Mouse (Mus musculus): ENCODE data around the gene Skap2.

The Skap2 gene

GRCm38 (mm10) chr6:52005616-52005962 is 6.8 kb downstream of the Skap2 start:
- no peak for DNase-seq (ENCODE audit: low spot score in 2 of 2)

- no peak for DNase-seq (ENCODE audit: low spot score in 2 of 2)
Measured at GRCm38 (mm10) chr6:52004995-52005394, 7.4 kb downstream of the Skap2 start.

- no peak for DNase-seq (ENCODE audit: low spot score in 2 of 2)
Measured at GRCm38 (mm10) chr6:52002676-52003075, 9.7 kb downstream of the Skap2 start.

- DNase-seq (ENCODE audit: low spot score in 2 of 2): no peak
Measured at GRCm38 (mm10) chr6:51999157-51999478, 13.2 kb downstream of the Skap2 start.

- no peak for DNase-seq (ENCODE audit: low spot score in 2 of 2)
Measured at GRCm38 (mm10) chr6:51998409-51999156, 13.8 kb downstream of the Skap2 start.

- DNase-seq (ENCODE audit: low spot score in 2 of 2): no peak
Measured at GRCm38 (mm10) chr6:51987999-51988398, 24.4 kb downstream of the Skap2 start.

GRCm38 (mm10) chr6:51977638-51978037 is 34.7 kb downstream of the Skap2 start:
- DNase-seq (ENCODE audit: low spot score in 2 of 2): no peak

- DNase-seq (ENCODE audit: low spot score in 2 of 2): no peak
Measured at GRCm38 (mm10) chr6:51975751-51976150, 36.6 kb downstream of the Skap2 start.

GRCm38 (mm10) chr6:51958992-51959391 is 53.4 kb downstream of the Skap2 start:
- DNase-seq (ENCODE audit: low spot score in 2 of 2): no peak

- DNase-seq (ENCODE audit: low spot score in 2 of 2): no peak
Measured at GRCm38 (mm10) chr6:51956048-51956792, 56.1 kb downstream of the Skap2 start.

GRCm38 (mm10) chr6:51947661-51948060 is 64.7 kb downstream of the Skap2 start:
- DNase-seq (ENCODE audit: low spot score in 2 of 2): no peak

GRCm38 (mm10) chr6:51944916-51945315 is 67.4 kb downstream of the Skap2 start:
- no peak for DNase-seq (ENCODE audit: low spot score in 2 of 2)

- no peak for DNase-seq (ENCODE audit: low spot score in 2 of 2)
Measured at GRCm38 (mm10) chr6:51933998-51934397, 78.4 kb downstream of the Skap2 start.

GRCm38 (mm10) chr6:51933034-51933611 is 79.2 kb downstream of the Skap2 start:
- no peak for DNase-seq (ENCODE audit: low spot score in 2 of 2)

GRCm38 (mm10) chr6:51927101-51927500 is 85.2 kb downstream of the Skap2 start:
- no peak for DNase-seq (ENCODE audit: low spot score in 2 of 2)

GRCm38 (mm10) chr6:51921831-51922230 is 90.5 kb downstream of the Skap2 start:
- no peak for DNase-seq (ENCODE audit: low spot score in 2 of 2)

GRCm38 (mm10) chr6:51908495-51908894 is 103.9 kb downstream of the Skap2 start:
- no peak for DNase-seq (ENCODE audit: low spot score in 2 of 2)

GRCm38 (mm10) chr6:51905659-51906058 is 106.7 kb downstream of the Skap2 start:
- DNase-seq (ENCODE audit: low spot score in 2 of 2): no peak

- no peak for DNase-seq (ENCODE audit: low spot score in 2 of 2)
Measured at GRCm38 (mm10) chr6:51901544-51901943, 110.8 kb downstream of the Skap2 start.

GRCm38 (mm10) chr6:51898318-51898994 is 113.9 kb downstream of the Skap2 start:
- DNase-seq (ENCODE audit: low spot score in 2 of 2): no peak

GRCm38 (mm10) chr6:51895753-51896152 is 116.6 kb downstream of the Skap2 start:
- DNase-seq (ENCODE audit: low spot score in 2 of 2): no peak

GRCm38 (mm10) chr6:51894717-51895116 is 117.6 kb downstream of the Skap2 start:
- DNase-seq (ENCODE audit: low spot score in 2 of 2): no peak

- DNase-seq (ENCODE audit: low spot score in 2 of 2): no peak
Measured at GRCm38 (mm10) chr6:51890356-51890755, 122.0 kb downstream of the Skap2 start.

Measured in spleen, postnatal 14 days (tissue).